Mouse (Mus musculus) embryonic fibroblast, embryonic 13.5 days (primary cell): ENCODE measurements around the gene Ogn. TPM values are rescaled to one million over a fixed set of nuclear protein-coding genes. Genes with fewer than 3 reads are reported as not detected.
"Not testable (repeated sequence)": the region's sequence is repeated elsewhere in the genome, so short reads cannot be mapped to it uniquely, and the experiment has no call there.

Source experiments
- H3K27ac ChIP-seq: 2 replicates; pipeline ENCODE4 v1.5.1; 2012; ENCODE audit warnings: low read length, control low read depth, inconsistent platforms; ENCODE audit not compliant: insufficient read depth
- H3K4me1 ChIP-seq: 2 replicates; pipeline ENCODE4 v1.6.1; 2011; ENCODE audit warnings: low read length; ENCODE audit not compliant: control insufficient read depth, insufficient read depth
- H3K4me3 ChIP-seq: 2 replicates; pipeline ENCODE4 v1.5.1; 2011; ENCODE audit warnings: mild to moderate bottlenecking, control low read depth, low read length; ENCODE audit not compliant: insufficient read depth
- CTCF ChIP-seq: IDR thresholded peaks from 2 replicates; pipeline ENCODE4 v1.5.1; 2011; ENCODE audit warnings: mild to moderate bottlenecking, control low read depth, low read length, moderate library complexity, borderline replicate concordance; ENCODE audit not compliant: insufficient read depth
- POLR2A ChIP-seq: IDR thresholded peaks from 2 replicates; pipeline ENCODE4 v1.6.1; 2011; ENCODE audit warnings: low read depth, mild to moderate bottlenecking, control low read depth, low read length, moderate library complexity
- polyA plus RNA-seq: library from polyadenylated mRNA; stranded (reverse); fragments of >200 nt; gene quantifications from 2 replicates; pipeline ENCODE4 v1.2.4, GENCODE M21; 2011; ENCODE audit warnings: low read depth; ENCODE audit not compliant: missing spikeins, insufficient read length

Ogn gene
- polyA plus RNA-seq, result 97.4 and 284 TPM in 2 replicates

DNA sequence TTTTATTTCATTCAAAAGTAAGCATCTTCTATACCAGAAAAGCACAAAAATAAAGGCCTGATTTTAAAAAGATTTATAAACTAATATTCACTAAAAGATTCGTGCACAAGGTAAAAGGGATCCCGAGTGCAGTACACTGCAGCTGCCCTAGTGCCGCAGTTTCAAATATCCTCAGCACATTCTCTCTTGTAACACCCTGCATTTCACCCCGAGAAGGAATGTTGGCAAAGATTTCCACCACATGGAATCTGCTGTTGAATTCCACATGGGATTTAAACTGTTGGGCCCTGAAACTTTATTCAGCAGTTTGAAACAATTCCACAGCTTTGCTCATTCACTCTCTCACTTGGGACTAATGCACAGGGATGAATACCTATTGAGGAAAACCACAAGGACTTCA, at the start of gene Ogn:
TSS of gene Ogn (plus strand) at position 333 of the 400 bp plus-strand sequence.
- Histone ChIP-seq H3K4me1 (no peaks in the 10 kb centered on the region), H3K27ac (peak within 1 kb of the TSS; percentile 92), H3K4me3 (peak within 1 kb of the TSS; percentile 48)
- TF ChIP-seq POLR2A (peak; percentile 35; the same call in 1 of the 2 replicates), CTCF (no peak)

DNA sequence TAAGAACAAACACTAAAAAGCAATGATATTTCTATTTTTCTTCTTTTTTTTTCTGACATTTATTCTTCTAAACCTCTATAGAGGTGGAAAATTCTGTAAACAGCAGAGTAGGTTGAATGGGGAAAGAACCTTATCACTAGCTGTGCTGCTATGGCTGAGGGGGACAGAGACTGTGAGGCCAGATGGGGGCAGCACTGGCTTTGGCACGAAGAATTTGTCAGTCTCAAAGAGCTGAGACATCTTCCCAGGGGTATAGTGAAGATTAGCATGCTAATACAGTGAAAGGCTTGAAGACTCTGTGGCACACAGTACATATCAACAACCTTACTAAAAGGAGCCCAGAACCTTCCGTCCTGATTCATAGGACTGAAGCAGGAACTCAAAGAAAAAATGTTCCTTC, 48.7 kb upstream of the Ogn start:
- Histone ChIP-seq H3K27ac (no peak overlapping the region), H3K4me3 (no peak overlapping the region), H3K4me1 (no peaks in the 10 kb centered on the region)
- TF ChIP-seq POLR2A (no peak), CTCF (peak; percentile 60; the same call in 1 of the 2 replicates)

DNA sequence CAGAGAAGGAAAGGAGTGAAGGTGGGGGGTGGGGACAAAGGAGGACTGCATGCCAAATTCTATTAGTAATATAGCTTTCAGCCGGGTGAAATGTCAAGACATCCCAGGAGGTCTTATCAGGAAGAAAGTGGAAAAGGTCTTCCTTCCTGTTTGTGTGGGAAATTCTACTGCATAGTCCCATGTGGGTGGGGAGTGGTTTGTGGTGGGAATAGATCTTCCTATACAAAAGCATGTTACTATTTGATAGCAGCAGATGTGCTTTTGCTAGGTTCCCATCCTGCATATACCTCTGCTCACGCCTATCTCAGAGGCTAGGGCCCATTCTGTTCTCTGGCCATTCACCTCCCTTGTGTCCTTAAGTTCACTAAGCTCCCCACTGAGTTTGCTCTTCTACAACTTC, 47.0 kb upstream of the Ogn start:
- Histone ChIP-seq H3K4me1 (no peaks in the 10 kb centered on the region), H3K27ac (no peak overlapping the region), H3K4me3 (no peak overlapping the region)
- no peak for TF ChIP-seq CTCF
- TF ChIP-seq POLR2A, result no peak

DNA sequence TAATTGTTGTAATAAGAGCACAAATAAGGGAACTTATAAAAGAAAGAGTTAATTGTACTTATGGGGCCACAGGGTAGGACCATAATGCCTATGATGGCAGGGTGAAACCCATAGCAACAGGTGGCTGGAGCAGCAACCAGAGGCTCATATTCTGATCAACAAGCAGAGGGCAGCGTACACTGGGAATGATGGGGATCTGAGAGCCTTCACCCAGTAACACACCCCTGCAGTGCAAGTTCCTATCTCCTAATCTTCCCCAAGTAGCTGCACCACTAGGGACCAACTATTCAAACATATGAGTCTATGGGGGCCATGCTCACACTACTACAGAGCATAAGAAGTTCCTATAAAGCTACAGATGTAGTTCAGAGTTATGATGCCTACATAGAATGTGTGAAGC, 43.5 kb upstream of the Ogn start:
- Histone ChIP-seq H3K27ac (no peak overlapping the region), H3K4me3 (no peak overlapping the region), H3K4me1 (no peaks in the 10 kb centered on the region)
- no peak for TF ChIP-seq POLR2A
- TF ChIP-seq CTCF, result no peak

DNA sequence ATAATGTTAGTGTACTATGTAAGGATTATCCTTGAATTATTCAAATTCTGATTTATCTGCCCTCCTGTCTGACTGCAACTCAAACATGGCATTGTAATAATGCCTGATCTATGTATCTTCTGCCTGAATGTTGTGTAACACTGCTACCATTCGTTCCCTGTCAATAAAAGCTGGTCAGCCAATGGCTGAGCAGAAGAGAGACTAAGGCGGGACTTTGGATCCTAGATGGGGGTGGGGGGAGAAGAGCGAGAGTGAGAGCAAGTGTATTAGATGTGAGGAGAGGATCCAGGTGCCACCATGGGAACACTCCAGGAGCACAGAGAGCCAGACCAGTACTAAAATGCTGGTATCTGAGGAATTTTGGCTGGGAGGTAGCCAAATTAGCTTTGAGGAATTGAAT, 37.5 kb upstream of the Ogn start:
- no peak overlapping the region for H3K27ac ChIP-seq
- no peak for TF ChIP-seq POLR2A
- TF ChIP-seq CTCF, result no peak
- no peaks in the 10 kb centered on the region for H3K4me1 ChIP-seq

DNA sequence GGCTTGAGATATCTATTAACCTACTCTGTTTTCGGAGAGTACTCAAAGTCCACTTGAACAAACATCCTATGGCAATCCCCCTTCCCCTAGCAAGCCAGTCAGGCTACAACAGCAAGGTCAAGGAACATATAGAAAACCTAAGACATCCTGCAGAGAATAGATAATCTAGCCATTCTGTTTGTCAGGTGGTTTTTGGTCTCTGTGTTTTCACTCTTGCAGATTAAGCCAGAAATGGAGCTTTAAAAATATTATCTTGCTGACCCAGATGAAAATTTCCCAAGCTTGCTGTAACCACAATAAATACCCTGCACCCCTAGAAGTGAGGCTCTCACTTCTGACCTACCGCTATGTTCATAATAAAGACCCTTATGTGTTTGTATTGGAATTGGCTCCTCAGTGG, 36.4 kb upstream of the Ogn start:
- H3K4me1 ChIP-seq, result no peaks in the 10 kb centered on the region
- no peak overlapping the region for H3K27ac ChIP-seq
- TF ChIP-seq CTCF (no peak), POLR2A (no peak)
- H3K4me3 ChIP-seq, result no peak overlapping the region

More for the DNA sequence above, 37.5 kb upstream of the Ogn start:
- H3K4me3 ChIP-seq, result no peak overlapping the region

DNA sequence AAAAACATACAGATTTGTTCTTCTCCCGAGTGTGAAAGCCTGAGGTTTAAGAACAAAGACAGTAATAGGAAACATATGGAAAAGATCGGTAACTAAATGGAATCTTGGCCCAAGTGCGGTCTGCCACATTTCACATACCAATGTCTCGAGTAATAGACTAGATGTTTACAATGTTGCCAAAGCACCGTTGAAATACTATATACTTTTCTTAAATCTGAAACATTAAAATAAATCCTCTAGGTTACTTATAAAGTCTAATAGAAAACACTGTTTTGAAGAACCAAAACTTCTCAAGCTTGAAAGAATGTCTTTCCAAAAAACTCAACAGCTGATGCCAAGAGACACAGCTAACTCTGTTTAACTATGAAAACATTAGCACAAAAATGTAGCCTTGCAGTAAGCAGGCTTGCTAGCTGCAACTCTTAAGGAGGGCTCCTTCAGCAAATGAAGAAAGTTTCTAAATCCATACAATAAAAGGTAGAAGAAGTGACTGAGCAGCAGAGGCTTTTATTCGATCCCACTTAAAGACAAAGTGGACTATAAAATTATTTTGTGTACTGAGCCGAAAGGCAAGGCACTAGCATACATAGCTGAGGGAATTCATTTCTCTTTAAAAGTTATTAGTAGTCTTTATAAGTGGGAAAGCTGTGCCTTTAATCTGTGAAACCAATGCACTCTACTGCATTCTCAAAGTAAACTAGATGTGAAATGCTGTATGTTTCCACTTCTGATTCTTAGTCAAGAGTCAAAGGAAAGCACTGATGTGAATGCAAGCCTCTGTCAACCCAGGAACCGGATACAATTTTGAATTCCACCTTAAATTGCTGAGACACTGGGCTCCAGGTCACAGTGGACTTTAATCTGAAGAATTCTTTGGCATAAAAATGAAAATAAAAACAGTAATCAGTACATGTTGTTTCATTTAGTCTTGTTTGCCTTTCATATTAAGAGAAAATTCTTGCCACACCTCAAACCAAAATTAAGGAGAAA, 26.0 kb upstream of the Ogn start, which contains the start of gene Omd:
TSS of gene Omd (plus strand) at position 922 of the 990 bp plus-strand sequence.
- peaks cover 4% of the 10 kb centered on the region for H3K4me1 ChIP-seq
- H3K27ac ChIP-seq, result peak within 1 kb of the TSS; percentile 100
- no peak within 1 kb of the TSS for H3K4me3 ChIP-seq
- TF ChIP-seq POLR2A, result no peak
- no peak for TF ChIP-seq CTCF

DNA sequence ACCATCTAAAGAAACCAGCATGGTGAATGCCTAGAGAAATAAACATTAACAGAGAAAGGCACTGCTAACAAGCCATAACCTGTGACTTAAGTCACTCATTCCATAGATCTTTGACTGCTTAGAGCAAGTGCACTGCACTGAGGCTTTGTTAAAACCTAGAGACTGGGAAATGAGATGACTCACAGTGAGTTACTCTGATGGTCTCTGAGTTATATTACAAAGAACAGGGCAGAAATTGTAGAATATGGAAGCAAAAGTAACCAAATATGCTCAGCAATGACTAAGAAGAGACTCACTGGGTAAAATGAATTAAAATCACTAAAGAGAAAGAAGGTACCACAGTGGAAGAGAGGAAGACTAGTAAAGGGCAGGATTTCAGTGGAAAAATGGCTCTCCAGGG, 24.0 kb upstream of the Ogn start:
- H3K27ac ChIP-seq, result peak overlapping the region; percentile 99
- H3K4me1 ChIP-seq, result peaks cover 4% of the 10 kb centered on the region
- TF ChIP-seq POLR2A (0 out of 2 replicates have a peak, but pooled peaks have one; percentile 16), CTCF (no peak)
- H3K4me3 ChIP-seq, result no peak overlapping the region

DNA sequence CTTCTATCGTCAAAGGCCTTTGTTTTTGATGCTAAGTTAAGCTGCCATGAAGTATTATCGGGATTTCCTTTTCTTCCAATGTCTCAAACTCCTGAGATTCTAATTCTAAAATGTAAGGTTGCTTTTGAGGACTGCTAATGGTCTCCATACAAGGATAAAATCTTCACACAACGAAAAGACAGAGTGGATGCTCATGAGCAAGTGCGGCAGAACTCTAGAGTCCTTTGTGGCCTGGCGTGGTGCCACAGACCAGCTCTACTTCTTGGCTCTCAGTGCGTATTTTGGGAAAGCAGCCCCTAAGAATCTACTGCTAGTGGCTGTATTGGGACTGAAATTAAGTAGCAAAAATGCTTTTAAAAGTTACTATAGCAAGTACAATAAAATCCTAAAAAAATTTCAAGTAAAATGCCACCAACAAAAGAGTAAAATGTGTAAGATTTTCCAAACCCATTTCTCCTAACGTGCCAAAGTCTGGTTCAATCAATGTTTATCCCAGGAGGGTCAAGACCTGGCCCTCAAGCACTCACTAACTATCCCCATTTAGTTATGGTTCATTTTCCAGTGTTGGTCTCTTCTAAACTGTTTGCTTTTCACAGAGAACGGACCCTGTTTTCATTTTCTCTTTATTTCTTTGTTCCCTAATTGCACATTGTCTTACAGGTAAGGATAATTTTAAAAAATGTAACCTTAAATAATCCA, 23.4 kb upstream of the Ogn start:
- Histone ChIP-seq H3K4me1 (peaks cover 4% of the 10 kb centered on the region), H3K4me3 (no peak overlapping the region), H3K27ac (peak overlapping the region; percentile 99)
- no peak for TF ChIP-seq CTCF
- TF ChIP-seq POLR2A, result no peak

DNA sequence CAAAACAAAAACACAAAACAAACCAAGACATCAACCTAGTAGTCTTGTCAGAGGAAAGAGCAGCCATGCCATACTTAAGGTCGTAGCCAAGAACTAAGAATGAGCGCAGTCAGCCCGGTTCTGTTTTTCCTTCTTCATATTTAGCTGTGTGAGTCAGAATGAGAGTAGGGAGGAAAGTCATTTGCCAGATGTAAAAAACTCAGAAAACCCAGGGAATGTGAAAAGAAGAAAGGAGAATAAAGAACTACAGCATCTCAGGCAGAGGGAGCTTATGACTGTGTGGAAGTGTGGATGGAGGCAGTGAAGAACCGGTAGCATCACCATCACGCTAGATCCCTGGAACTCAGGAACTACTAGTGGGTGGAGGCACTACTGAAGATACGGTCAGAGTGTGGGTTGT, 21.8 kb upstream of the Ogn start:
- peaks cover 2% of the 10 kb centered on the region; the same call in 1 of the 2 replicates for H3K4me1 ChIP-seq
- no peak overlapping the region for H3K4me3 ChIP-seq
- peak overlapping the region; percentile 80 for H3K27ac ChIP-seq
- no peak for TF ChIP-seq CTCF
- no peak for TF ChIP-seq POLR2A

DNA sequence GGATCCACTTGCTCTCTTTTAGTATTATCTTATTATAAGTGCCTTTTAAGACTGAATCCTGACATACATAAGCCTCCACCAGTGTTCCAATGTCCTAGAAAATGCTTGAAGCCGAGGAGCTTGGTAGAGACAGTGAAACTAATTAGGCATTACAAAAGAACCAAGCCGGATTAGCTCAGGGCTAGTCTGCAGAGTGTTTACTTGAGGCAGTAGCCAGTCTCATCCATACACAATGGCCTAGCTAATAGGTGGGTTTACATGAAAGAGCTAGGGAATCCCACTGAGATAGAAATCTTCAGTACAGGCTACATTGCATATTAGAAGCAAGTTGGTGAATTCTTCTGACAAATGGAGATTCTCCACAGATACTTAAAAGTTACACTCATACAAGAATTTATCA, 5.3 kb upstream of the Ogn start:
- H3K27ac ChIP-seq, H3K4me3 ChIP-seq, H3K4me1 ChIP-seq: not testable (repeated sequence)
